In genomic region chr7:81606452-81606851, GRCm38 (mm10) we compare ENCODE assay signal across 31 mouse cellular contexts. TPM values are rescaled to one million over a fixed set of nuclear protein-coding genes. Genes with fewer than 3 reads are reported as not detected.
A peak's percentile ranks its signal among the peaks of the same experiment; 100 is the strongest.
DNase-seq lines count a peak whose midpoint lies in the region; ATAC-seq and TF ChIP-seq lines count a peak whose summit lies in the region.
"Had no signal": no experiment of that assay in that cellular context is flagged by ENCODE, and none has a peak within 500 bp of the region (broad histone marks: within the 10 kb centered on the region; RNA-seq: fewer than 3 reads in every experiment).

No protein-coding gene starts in this region.

- H3K36me3 ChIP-seq in forebrain, embryonic 11.5 days (ENCODE audit: control insufficient read depth, insufficient read depth, low read length) = no peaks in the 10 kb centered on the region
- H3K36me3 ChIP-seq in forebrain, embryonic 10.5 days (replicated peaks) = no peaks in the 10 kb centered on the region
- peaks cover 0 to 5% of the 10 kb centered on the region in 2 experiments; a peak in 2 of 4 replicates for H3K36me3 ChIP-seq in MEL (ENCODE audit: control insufficient read depth in 1 of 2, insufficient read depth in 2 of 2, low read length in 2 of 2)
- H3K36me3 ChIP-seq: forebrain, embryonic 15.5 days had no signal

- H3K4me1 ChIP-seq in forebrain, embryonic 11.5 days (replicated peaks; ENCODE audit: control insufficient read depth, insufficient read depth, low read length) = no peaks in the 10 kb centered on the region
- no peaks in the 10 kb centered on the region for H3K4me1 ChIP-seq in forebrain, embryonic 10.5 days
- H3K4me1 ChIP-seq in MEL (ENCODE audit: control insufficient read depth in 1 of 2, insufficient read depth in 2 of 2, low read length in 2 of 2) = peaks cover 2 to 13% of the 10 kb centered on the region in 2 experiments; a peak in 3 of 4 replicates
- H3K4me1 ChIP-seq: forebrain, embryonic 15.5 days; heart, embryonic 12.5 days; limb, embryonic 13.5 days had no signal

- TF ChIP-seq CTCF in MEL (IDR thresholded peaks at IDR 0.05 in 2 of 3, conservative IDR thresholded peaks at IDR 0.05 in 1 of 3; ENCODE audit: control insufficient read depth in 1 of 3, insufficient read depth in 1 of 3, low read depth in 2 of 3, low read length in 3 of 3, poor library complexity in 1 of 3, severe bottlenecking in 1 of 3) = no peak

- TF ChIP-seq POLR2A in MEL (IDR thresholded peaks at IDR 0.05; ENCODE audit: control insufficient read depth in 1 of 2, insufficient read depth in 1 of 2, low read depth in 1 of 2, low read length in 2 of 2, poor library complexity in 1 of 2) = no peak

- ATAC-seq in forebrain, embryonic 11.5 days (replicated peaks; ENCODE audit: low FRiP score) = no peak
- 0 out of 2 replicates have a peak, but pooled peaks have one; percentile 47 for ATAC-seq in common myeloid progenitor, adult 5-6 weeks (replicated peaks; ENCODE audit: low read depth, poor library complexity, severe bottlenecking)
- ATAC-seq: CD4-positive, CD25-positive, alpha-beta regulatory T cell, adult 4 months; forebrain, embryonic 15.5 days; inflammation-experienced regulatory T-cells, adult 6 months; midbrain, embryonic 16.5 days had no signal

- H3K27me3 ChIP-seq in forebrain, embryonic 11.5 days (ENCODE audit: control insufficient read depth, insufficient read depth, low read length) = no peaks in the 10 kb centered on the region
- no peaks in the 10 kb centered on the region for H3K27me3 ChIP-seq in forebrain, embryonic 10.5 days (ENCODE audit: poor library complexity, severe bottlenecking)
- H3K27me3 ChIP-seq in MEL (ENCODE audit: control insufficient read depth in 1 of 2, insufficient read depth in 2 of 2, low read length in 2 of 2) = no peaks in the 10 kb centered on the region
- H3K27me3 ChIP-seq: forebrain, embryonic 15.5 days; heart, embryonic 12.5 days; limb, embryonic 13.5 days had no signal

- 66% methylated on average over 5 of the region's 5 CpGs for WGBS in forebrain, embryonic 11.5 days
- 69% methylated on average over 5 of the region's 5 CpGs for WGBS in forebrain, embryonic 10.5 days

- intact Hi-C loops in left cerebral cortex, postnatal 4 days (cut with DNase I) = no loop called here

- H3K79me2 ChIP-seq in MEL (ENCODE audit: control insufficient read depth, insufficient read depth, low read length, poor library complexity) = no peaks in the 10 kb centered on the region

- no peaks in the 10 kb centered on the region for H3K9me3 ChIP-seq in forebrain, embryonic 11.5 days (ENCODE audit: control insufficient read depth, low read length)
- H3K9me3 ChIP-seq in forebrain, embryonic 10.5 days = no peaks in the 10 kb centered on the region
- no peaks in the 10 kb centered on the region for H3K9me3 ChIP-seq in MEL (replicated peaks; ENCODE audit: insufficient read depth, low read length)
- H3K9me3 ChIP-seq: forebrain, embryonic 15.5 days; heart, embryonic 12.5 days; limb, embryonic 13.5 days had no signal

- no peak for TF ChIP-seq RAD21 in MEL (IDR thresholded peaks at IDR 0.05; ENCODE audit: low read depth, low read length)

- no peak overlapping the region for H3K4me3 ChIP-seq in forebrain, embryonic 11.5 days (ENCODE audit: low read depth, low read length)
- no peak overlapping the region for H3K4me3 ChIP-seq in forebrain, embryonic 10.5 days
- no peak overlapping the region for H3K4me3 ChIP-seq in MEL (ENCODE audit: control insufficient read depth in 1 of 2, insufficient read depth in 1 of 2, low read depth in 2 of 2, low read length in 2 of 2)
- H3K4me3 ChIP-seq: forebrain, embryonic 15.5 days; heart, embryonic 12.5 days; limb, embryonic 13.5 days had no signal

- TF ChIP-seq EP300 in MEL (IDR thresholded peaks at IDR 0.05; ENCODE audit: low read depth in 1 of 2, low read length in 2 of 2) = no peak

- no peak overlapping the region for H3K27ac ChIP-seq in forebrain, embryonic 11.5 days (ENCODE audit: low read depth, low read length)
- no peak overlapping the region for H3K27ac ChIP-seq in forebrain, embryonic 10.5 days
- no peak overlapping the region for H3K27ac ChIP-seq in MEL (ENCODE audit: control insufficient read depth, low read depth, low read length)
- H3K27ac ChIP-seq: forebrain, embryonic 15.5 days; hindbrain, embryonic 14.5 days; limb, embryonic 13.5 days; stomach, postnatal 0 days had no signal

- H3K9ac ChIP-seq in forebrain, embryonic 11.5 days (ENCODE audit: low read length) = no peak overlapping the region
- H3K9ac ChIP-seq in MEL (ENCODE audit: control insufficient read depth, low read depth, low read length, poor library complexity, severe bottlenecking) = no peak overlapping the region
- H3K9ac ChIP-seq: forebrain, embryonic 15.5 days; heart, embryonic 12.5 days; hindbrain, embryonic 14.5 days; limb, embryonic 13.5 days had no signal

- no peak overlapping the region for H3K4me2 ChIP-seq in forebrain, embryonic 11.5 days (ENCODE audit: low read depth, low read length, severe bottlenecking)
- H3K4me2 ChIP-seq: forebrain, embryonic 15.5 days; heart, embryonic 12.5 days; hindbrain, embryonic 14.5 days; limb, embryonic 13.5 days; midbrain, embryonic 11.5 days had no signal

- peak; percentile 45 for DNase-seq in forebrain, embryonic 11.5 days (ENCODE audit: low spot score)
- no peak for DNase-seq in forebrain, embryonic 10.5 days (ENCODE audit: extremely low spot score, low spot score)
- peak; percentile 29 for DNase-seq in left cerebral cortex, postnatal 4 days
- no peak for DNase-seq in left cerebral cortex, adult 8-10 months (ENCODE audit: low spot score in 2 of 2)
- DNase-seq in MEL (ENCODE audit: low read depth, low spot score) (peak; percentile 38), MN1 (ENCODE audit: low spot score) (no peak)
- no peak for DNase-seq in thymus, postnatal 36 days
- DNase-seq: adrenal gland, adult 8-10 months; cerebellum, adult 11 months; cerebellum, adult 9-11 months; gastrocnemius, postnatal 25 days; heart, adult 18-20 months; heart, postnatal 4 days; kidney, adult 11 months; kidney, postnatal 25 days; layer of hippocampus, postnatal 36 days; lung, postnatal 4 days; right cerebral cortex, postnatal 4 days; thymus, adult 2 months; thymus, postnatal 4 days had no signal

TF ChIP-seq in MEL, 35 proteins besides CTCF, POLR2A, EP300 and RAD21:
- TF ChIP-seq MEF2A (IDR thresholded peaks at IDR 0.05; ENCODE audit: extremely low read depth, insufficient replicate concordance, low read depth, low read length, poor library complexity, severe bottlenecking) (no peak), MYC (IDR thresholded peaks at IDR 0.05; ENCODE audit: low read depth, low read length) (no peak), ZC3H11A (IDR thresholded peaks at IDR 0.05; ENCODE audit: low read depth, low read length) (no peak), ELF1 (IDR thresholded peaks at IDR 0.05; ENCODE audit: low read depth, low read length) (no peak), POLR2AphosphoS2 (IDR thresholded peaks at IDR 0.05; ENCODE audit: low read length) (no peak)

RNA-seq across cellular contexts. Expression of gene Whamm, which starts 35.4 kb away (rescaled TPM):
- polyA plus RNA-seq in forebrain, embryonic 11.5 days (2014; fragmentation: Nextera tagmentation; extraction: Ambion mirVana) = 5.3 and 7.1 TPM in 2 replicates
- polyA plus RNA-seq in forebrain, embryonic 10.5 days (2016; fragmentation: Nextera tagmentation; extraction: Ambion mirVana) = 1.8 and 3.0 TPM in 2 replicates
- total RNA-seq in left cerebral cortex, postnatal 4 days (2021) = 10 to 100 TPM; 14.5 to 15.9 TPM
- 10 to 100 TPM; 13.9 to 21.3 (median 18.9) TPM for total RNA-seq in left cerebral cortex, adult 8-10 months (2022)
- 9.4 and 11.1 TPM in 2 replicates for total RNA-seq in MEL (2012; rRNA removed)
- 10 to 100 TPM in 1 of 2 experiments, not detected in 1; 22.9 TPM for polyA plus RNA-seq in MEL (2012; ENCODE audit: insufficient read depth in 1 of 2, insufficient read length in 2 of 2, low read depth in 1 of 2, low replicate concordance in 2 of 2, missing spikeins in 1 of 2)
- 16.9 and 23.2 TPM in 2 replicates for total RNA-seq in common myeloid progenitor, adult 5-6 weeks (2017)

RNA-seq across cellular contexts. Expression of gene Fsd2, which starts 39.7 kb away (rescaled TPM):
- 0.15 and 0.25 TPM in 2 replicates for polyA plus RNA-seq in forebrain, embryonic 11.5 days (2014; fragmentation: Nextera tagmentation; extraction: Ambion mirVana)
- polyA plus RNA-seq in forebrain, embryonic 10.5 days (2016; fragmentation: Nextera tagmentation; extraction: Ambion mirVana) = 0.05 TPM in 2 replicates
- under 1 TPM in 1 of 2 experiments, not detected in 1; 0.08 TPM for total RNA-seq in left cerebral cortex, postnatal 4 days (2021)
- total RNA-seq in left cerebral cortex, adult 8-10 months (2022) = under 1 TPM; 0.19 to 0.57 (median 0.26) TPM
- total RNA-seq in MEL (2012; rRNA removed) = not detected in 2 replicates
- under 1 TPM in 1 of 2 experiments, not detected in 1; 0.03 TPM for polyA plus RNA-seq in MEL (2012; ENCODE audit: insufficient read depth in 1 of 2, insufficient read length in 2 of 2, low read depth in 1 of 2, low replicate concordance in 2 of 2, missing spikeins in 1 of 2)
- 0.24 TPM in 1 of 2 replicates, not detected in the other for total RNA-seq in common myeloid progenitor, adult 5-6 weeks (2017)
- polyA plus RNA-seq: kidney, embryonic 14.5 days had no signal

Comparison
In these comparisons a context has a peak if more than half of its experiments do, and no peak if none do; other contexts are left out.
1. DNase-seq: peak in forebrain, embryonic 11.5 days (single experiment), left cerebral cortex, postnatal 4 days (single experiment) and MEL (single experiment); none in forebrain, embryonic 10.5 days (single experiment), left cerebral cortex, adult 8-10 months (0 of 2), thymus, postnatal 36 days (0 of 2) and MN1 (single experiment).